Mouse (Mus musculus): Measurements from ENCODE around the gene Cfap45.

DNA sequence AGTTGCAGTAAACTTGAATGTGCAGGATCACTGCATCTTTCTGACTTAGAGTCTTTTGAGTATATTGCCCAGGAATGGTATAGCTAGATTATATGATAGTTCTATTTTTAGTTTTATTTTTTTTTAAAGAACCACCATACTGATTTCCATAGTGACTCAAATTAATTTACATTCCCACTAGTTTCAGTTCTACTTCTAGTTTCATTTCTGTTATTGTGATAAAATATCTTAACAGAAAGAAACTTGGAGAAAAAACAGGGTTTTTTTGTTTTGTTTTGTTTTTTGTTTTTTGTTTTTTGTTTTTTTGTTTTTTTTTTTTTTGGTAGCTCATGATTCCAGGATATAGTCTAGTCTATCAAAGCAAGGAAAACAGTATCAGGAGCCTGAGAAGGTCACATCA is 47.7 kb upstream of the Cfap45 start:
- no peak for TF ChIP-seq CTCF (IDR thresholded peaks at IDR 0.05; ENCODE audit: extremely low read depth, insufficient read depth, insufficient read length, insufficient replicate concordance)
- TF ChIP-seq POLR2A (IDR thresholded peaks at IDR 0.05; ENCODE audit: low read depth, low read length) = no peak
